Mouse (Mus musculus): ENCODE data around the gene Pde7b. TPM values are rescaled to one million over a fixed set of nuclear protein-coding genes. Genes with fewer than 3 reads are reported as not detected.

Gene Pde7b
- 0.77 TPM for polyA plus RNA-seq (2017; shearing (Covaris generic))

GRCm38 (mm10) chr10:20724906-20725305 is at the start of gene Pde7b:
Gene Pde7b, minus strand, starts transcription at chr10:20725078.

Other genes with a start within 250 kb of the Pde7b start
- 15.4 TPM for gene Ahi1, start 227.5 kb upstream of the Pde7b start, polyA plus RNA-seq (2017; shearing (Covaris generic))

Measured in effector memory CD4-positive, alpha-beta T cell, adult 7 months (primary cell).